Mouse (Mus musculus): Measurements from ENCODE around the gene Crtac1.

GRCm38 (mm10) chr19:42271182-42271581 lies 160.4 kb downstream of the Crtac1 start:
- TF ChIP-seq POLR2A (IDR thresholded peaks at IDR 0.05; ENCODE audit: low read depth, low read length) (no peak), CTCF (IDR thresholded peaks at IDR 0.05; ENCODE audit: extremely low read depth, insufficient read length, insufficient replicate concordance, low read depth, low read length) (no peak)
